Mouse (Mus musculus): ENCODE measurements at regions not wholly inside any gene's neighbourhood (a gene's known extent, or its start where the extent isn't known, plus 50 kb on each side); places are given as distances from the start of the nearest gene placed in this dataset.
"Not testable (repeated sequence)": the region's sequence is repeated elsewhere in the genome, so short reads cannot be mapped to it uniquely, and the experiment has no call there.

DNA sequence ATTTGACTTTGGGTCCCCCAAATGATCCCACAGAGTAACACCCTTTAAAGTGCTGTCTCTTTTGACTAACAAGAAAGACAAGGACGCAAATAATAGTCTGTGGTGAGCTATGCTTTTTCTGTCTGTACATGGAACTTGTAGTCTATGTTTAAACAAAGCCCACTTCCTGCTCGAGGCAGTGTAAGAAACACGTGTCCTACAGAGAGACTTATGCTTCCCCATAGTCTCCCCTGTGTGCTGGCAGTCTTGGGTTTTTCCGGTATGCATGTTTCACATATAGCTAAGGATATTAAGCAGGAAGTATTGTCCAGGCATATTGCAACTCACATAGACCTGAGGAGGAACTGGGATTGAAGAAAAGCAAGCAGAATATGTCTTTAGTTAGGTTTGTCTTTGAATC is 586.3 kb upstream of the Olfr1507 start:
- not testable (repeated sequence) for H3K4me3 ChIP-seq (ENCODE audit: insufficient read depth, low read length); H3K27ac ChIP-seq (ENCODE audit: insufficient read depth, low read length); H3K4me1 ChIP-seq (ENCODE audit: control insufficient read depth, insufficient read depth, low read length)

DNA sequence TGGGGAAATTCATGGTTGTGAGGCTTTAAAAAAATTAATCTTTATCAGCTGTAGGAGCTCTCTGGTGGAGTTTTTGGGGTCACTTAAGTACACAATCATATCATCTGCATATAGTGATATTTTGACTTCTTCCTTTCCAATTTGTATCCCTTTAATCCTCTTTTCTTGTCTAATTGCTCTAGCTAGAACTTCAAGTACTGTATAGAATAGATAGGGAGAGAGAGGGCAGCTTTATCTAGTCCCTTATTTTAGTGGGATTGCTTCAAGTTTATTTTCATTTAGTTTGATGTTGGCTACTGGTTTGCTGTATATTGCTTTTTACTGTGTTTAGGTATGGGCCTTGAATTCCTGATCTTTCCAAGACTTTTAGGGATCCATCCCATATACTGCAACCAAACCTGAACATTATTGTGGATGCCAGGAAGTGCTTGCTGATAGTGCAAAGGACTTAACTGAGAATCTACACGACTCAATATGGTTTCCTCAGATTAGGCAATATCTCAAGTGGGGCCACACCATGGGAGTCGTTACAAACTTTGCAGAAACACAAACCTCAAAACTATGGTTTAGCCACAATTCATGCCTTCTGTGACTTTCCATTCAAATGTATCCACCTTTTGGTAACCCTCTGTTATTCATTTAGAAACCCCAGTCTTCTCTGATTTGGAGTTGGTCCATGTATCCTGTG is 585.6 kb upstream of the Olfr1507 start:
- H3K27ac ChIP-seq (ENCODE audit: insufficient read depth, low read length); H3K4me1 ChIP-seq (ENCODE audit: control insufficient read depth, insufficient read depth, low read length); H3K4me3 ChIP-seq (ENCODE audit: insufficient read depth, low read length): not testable (repeated sequence)

DNA sequence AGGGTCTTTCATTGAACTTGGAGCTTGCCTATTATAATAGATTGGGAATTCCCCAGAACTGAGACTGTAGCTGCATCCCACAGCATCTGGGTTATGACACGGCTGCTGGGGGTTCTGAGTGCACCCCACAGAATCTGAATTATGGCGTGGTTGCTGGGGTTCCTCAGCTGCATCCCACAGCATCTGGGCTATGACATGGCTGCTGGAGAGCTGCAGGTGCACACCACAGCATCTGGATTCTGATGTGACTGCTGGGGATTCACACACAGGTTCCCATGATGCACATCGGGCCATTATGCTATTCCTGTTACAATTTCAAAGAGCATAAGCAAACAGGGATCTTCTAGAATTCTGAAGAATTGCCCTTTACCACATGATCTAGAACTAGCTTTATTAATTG is 585.0 kb upstream of the Olfr1507 start:
- H3K4me1 ChIP-seq (ENCODE audit: control insufficient read depth, insufficient read depth, low read length); H3K4me3 ChIP-seq (ENCODE audit: insufficient read depth, low read length); H3K27ac ChIP-seq (ENCODE audit: insufficient read depth, low read length): not testable (repeated sequence)

DNA sequence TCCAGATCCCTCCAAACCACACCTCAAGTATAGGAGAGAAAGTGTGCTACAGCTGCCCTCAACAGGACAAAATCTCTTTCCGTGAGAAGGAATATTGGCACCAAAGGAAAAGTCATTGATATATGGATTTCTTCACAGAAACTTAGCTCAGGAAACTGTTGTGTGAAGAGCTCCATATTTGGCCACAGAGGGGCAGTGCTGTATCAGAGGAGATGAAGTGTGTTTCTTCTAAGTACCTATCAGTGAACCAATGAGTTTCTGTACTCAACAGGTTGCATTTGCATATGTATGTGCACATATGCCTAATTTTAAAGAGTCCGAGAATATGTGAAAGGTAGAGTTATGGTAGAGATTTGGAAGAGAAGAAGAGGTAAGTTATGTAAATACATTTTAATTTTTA is 580.4 kb upstream of the Olfr1507 start:
- H3K4me1 ChIP-seq (ENCODE audit: control insufficient read depth, insufficient read depth, low read length); H3K4me3 ChIP-seq (ENCODE audit: insufficient read depth, low read length); H3K27ac ChIP-seq (ENCODE audit: insufficient read depth, low read length): not testable (repeated sequence)

DNA sequence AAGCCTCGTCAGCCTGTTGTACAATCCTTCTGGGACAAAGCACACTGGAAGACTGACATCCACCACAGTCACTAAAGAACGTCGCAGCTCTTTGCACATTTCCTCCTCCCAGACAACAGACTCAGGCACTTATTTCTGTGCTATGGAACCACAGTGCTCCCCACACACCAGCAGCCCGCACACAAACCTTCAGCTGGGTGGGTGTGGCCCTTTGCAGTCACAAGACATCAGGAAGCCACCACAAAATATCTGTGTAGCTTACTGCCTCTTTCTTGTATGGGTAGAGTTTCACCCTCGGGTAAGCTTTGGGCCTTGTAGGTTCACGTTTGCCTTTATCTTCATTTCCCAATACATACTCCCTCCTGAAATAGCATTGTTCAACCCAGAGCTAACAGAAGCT is 577.6 kb upstream of the Olfr1507 start:
- not testable (repeated sequence) for H3K4me3 ChIP-seq (ENCODE audit: insufficient read depth, low read length); H3K27ac ChIP-seq (ENCODE audit: insufficient read depth, low read length); H3K4me1 ChIP-seq (ENCODE audit: control insufficient read depth, insufficient read depth, low read length)

DNA sequence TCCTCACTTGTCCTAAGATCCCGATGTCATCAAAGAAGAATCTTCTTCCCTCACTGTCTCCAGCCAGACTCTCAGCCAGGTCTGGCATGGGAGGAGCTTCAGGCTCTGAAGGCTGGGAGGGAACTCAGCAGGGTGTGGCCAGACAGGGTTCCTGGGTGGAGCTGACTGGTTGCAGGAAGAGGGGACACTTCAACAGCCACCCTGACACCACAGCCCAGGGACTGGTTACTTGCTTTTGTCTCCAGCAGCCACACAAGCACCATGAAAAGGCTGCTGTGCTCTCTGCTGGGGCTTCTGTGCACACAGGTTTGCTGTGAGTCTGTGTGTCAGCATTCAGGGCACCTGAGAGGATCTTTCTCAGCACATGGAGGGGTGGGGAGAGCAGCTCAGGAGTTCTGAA is 577.0 kb upstream of the Olfr1507 start:
- H3K4me1 ChIP-seq (ENCODE audit: control insufficient read depth, insufficient read depth, low read length); H3K4me3 ChIP-seq (ENCODE audit: insufficient read depth, low read length); H3K27ac ChIP-seq (ENCODE audit: insufficient read depth, low read length): not testable (repeated sequence)

GRCm38 (mm10) chr14:53054439-53054838 is 558.9 kb upstream of the Olfr1507 start:
- H3K27ac ChIP-seq (ENCODE audit: insufficient read depth, low read length); H3K4me3 ChIP-seq (ENCODE audit: insufficient read depth, low read length); H3K4me1 ChIP-seq (ENCODE audit: control insufficient read depth, insufficient read depth, low read length): not testable (repeated sequence)

DNA sequence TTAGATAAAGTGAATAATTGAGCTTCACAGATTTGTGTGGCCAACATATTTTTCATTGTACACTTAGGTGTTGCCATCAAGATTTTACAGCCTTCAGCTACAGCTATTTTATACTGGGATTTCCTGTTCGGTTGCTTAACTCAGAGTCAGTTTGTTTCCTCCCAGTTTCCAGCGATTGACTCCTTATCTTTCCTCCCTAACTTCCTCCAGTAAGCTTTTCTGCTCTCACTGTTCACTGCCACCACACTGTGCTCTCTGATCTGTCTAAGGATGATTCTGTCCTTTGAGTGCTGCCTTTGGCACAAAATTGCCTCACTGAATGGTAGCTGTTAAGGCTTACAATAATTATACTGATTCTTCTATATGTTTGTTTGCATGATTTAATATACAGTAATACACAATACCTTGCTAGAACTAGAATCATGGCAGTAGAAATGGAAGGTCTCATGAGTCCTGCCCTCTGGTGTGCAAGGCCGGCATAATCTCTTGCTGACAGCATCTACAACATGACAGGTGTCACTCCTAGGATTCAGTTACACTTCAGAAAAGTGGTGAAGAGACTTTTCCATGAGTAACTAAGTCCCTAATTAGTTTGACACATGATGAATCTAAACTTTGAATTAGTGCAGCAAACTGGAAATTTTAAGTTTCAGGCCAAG is 558.0 kb upstream of the Olfr1507 start:
- not testable (repeated sequence) for H3K4me1 ChIP-seq (ENCODE audit: control insufficient read depth, insufficient read depth, low read length); H3K27ac ChIP-seq (ENCODE audit: insufficient read depth, low read length); H3K4me3 ChIP-seq (ENCODE audit: insufficient read depth, low read length)

- not testable (repeated sequence) for H3K4me1 ChIP-seq (ENCODE audit: control insufficient read depth, insufficient read depth, low read length); H3K27ac ChIP-seq (ENCODE audit: insufficient read depth, low read length); H3K4me3 ChIP-seq (ENCODE audit: insufficient read depth, low read length)
Observed at GRCm38 (mm10) chr14:53047683-53048082, 552.1 kb upstream of the Olfr1507 start.

DNA sequence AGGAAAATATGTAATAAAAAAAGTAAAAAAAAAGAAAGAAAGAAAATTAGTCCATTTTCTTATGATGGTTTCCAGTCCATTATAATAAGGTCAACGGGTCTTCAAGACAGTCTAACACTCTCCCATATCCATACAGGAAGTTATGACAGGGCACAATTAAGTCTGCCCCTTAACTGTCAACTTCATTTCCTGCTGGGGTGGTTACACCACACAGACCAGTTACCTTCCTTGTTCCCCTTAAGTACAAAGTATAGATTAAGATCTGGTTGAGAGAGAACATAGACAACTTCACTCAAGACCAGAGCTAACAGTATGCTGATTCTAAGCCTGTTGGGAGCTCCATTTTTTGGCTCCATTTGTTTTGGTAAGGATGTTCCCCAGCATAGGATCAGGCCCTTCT is 551.4 kb upstream of the Olfr1507 start:
- H3K4me1 ChIP-seq (ENCODE audit: control insufficient read depth, insufficient read depth, low read length); H3K4me3 ChIP-seq (ENCODE audit: insufficient read depth, low read length); H3K27ac ChIP-seq (ENCODE audit: insufficient read depth, low read length): not testable (repeated sequence)

DNA sequence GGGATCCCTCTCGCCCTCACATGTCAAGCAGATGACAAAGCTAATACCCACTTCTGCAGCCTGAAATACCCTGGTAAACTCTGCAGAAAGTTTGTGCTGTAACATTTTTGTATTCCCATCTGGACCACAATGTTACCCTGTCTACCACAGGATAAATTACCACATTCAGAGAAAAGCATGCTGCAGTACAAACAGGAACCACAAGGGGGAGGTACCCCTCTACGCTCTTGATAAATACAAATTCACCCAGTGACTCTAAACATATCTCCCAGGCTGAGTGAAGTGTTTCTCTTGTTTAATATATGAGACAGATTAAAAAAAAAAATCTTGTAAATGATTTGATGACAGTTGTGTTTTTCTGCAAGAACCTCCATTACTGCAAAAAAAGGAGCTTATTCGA is 549.8 kb upstream of the Olfr1507 start:
- not testable (repeated sequence) for H3K4me3 ChIP-seq (ENCODE audit: insufficient read depth, low read length); H3K4me1 ChIP-seq (ENCODE audit: control insufficient read depth, insufficient read depth, low read length); H3K27ac ChIP-seq (ENCODE audit: insufficient read depth, low read length)

- H3K27ac ChIP-seq (ENCODE audit: insufficient read depth, low read length) = not testable (repeated sequence)
Observed at GRCm38 (mm10) chr14:53044101-53044500, 548.6 kb upstream of the Olfr1507 start.

DNA sequence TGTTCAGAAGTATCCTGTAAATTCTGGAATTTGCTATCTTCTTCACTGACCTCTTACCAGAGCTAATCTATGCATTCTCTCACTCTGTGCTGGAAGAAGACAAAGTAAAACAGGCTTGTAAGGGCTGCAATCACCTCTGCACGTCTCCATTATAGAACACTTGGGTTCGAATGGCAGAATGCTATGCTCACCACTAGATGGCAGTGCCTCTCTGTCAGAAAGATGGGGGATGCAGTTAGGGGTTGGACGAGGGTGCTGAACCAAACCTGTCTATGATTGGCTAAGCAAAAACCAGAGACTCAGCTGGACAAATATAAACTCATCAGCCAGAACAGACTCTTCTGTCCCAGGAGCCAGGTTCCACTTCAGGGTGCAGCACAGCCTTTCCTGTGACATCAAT is 546.5 kb upstream of the Olfr1507 start:
- not testable (repeated sequence) for H3K4me3 ChIP-seq (ENCODE audit: insufficient read depth, low read length); H3K4me1 ChIP-seq (ENCODE audit: control insufficient read depth, insufficient read depth, low read length); H3K27ac ChIP-seq (ENCODE audit: insufficient read depth, low read length)

More at GRCm38 (mm10) chr14:53044101-53044500, 548.6 kb upstream of the Olfr1507 start:
- H3K4me3 ChIP-seq (ENCODE audit: insufficient read depth, low read length); H3K4me1 ChIP-seq (ENCODE audit: control insufficient read depth, insufficient read depth, low read length): not testable (repeated sequence)

- H3K4me3 ChIP-seq (ENCODE audit: insufficient read depth, low read length); H3K4me1 ChIP-seq (ENCODE audit: control insufficient read depth, insufficient read depth, low read length); H3K27ac ChIP-seq (ENCODE audit: insufficient read depth, low read length): not testable (repeated sequence)
Observed at GRCm38 (mm10) chr14:53039475-53039874, 543.9 kb upstream of the Olfr1507 start.

GRCm38 (mm10) chr14:53034940-53035339 is 539.4 kb upstream of the Olfr1507 start:
- not testable (repeated sequence) for H3K4me1 ChIP-seq (ENCODE audit: control insufficient read depth, insufficient read depth, low read length); H3K27ac ChIP-seq (ENCODE audit: insufficient read depth, low read length); H3K4me3 ChIP-seq (ENCODE audit: insufficient read depth, low read length)

GRCm38 (mm10) chr14:53033221-53033620 is 537.7 kb upstream of the Olfr1507 start:
- not testable (repeated sequence) for H3K4me1 ChIP-seq (ENCODE audit: control insufficient read depth, insufficient read depth, low read length); H3K4me3 ChIP-seq (ENCODE audit: insufficient read depth, low read length); H3K27ac ChIP-seq (ENCODE audit: insufficient read depth, low read length)

DNA sequence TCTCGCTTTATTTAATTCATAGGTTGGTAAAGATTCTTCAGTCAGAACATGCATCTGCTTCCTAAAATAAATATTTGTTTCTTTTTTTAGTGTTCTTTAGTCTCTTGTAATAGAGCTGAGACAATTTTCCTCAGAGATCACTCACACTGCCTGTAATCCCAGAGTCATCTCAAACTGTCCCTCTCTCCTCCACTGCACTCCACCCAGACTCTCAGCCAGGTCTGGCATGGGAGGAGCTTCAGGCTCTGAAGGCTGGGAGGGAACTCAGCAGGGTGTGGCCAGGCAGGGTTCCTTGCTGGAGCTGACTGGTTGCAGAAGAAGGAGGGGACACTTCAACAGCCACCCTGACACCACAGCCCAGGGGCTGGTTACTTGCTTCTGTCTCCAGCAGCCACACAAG is 536.9 kb upstream of the Olfr1507 start:
- not testable (repeated sequence) for H3K27ac ChIP-seq (ENCODE audit: insufficient read depth, low read length); H3K4me3 ChIP-seq (ENCODE audit: insufficient read depth, low read length); H3K4me1 ChIP-seq (ENCODE audit: control insufficient read depth, insufficient read depth, low read length)
